Mouse (Mus musculus) CH12.LX (cell line): ENCODE results near the gene Fgf9.

Source experiments
- CHD2 ChIP-seq: IDR thresholded peaks from 2 replicates; pipeline ENCODE4 v1.6.1; 2011; ENCODE audit warnings: low read length, improper control_type of control experiment
- CTCF ChIP-seq, 2 experiments: IDR thresholded peaks in 1 of 2; conservative IDR thresholded peaks in 1 of 2; 2 replicates each; pipeline ENCODE4 v1.5.1; 2011 to 2012; ENCODE audit warnings: low read depth in 2 of 2, low read length in 2 of 2, improper control_type of control experiment in 1 of 2, inconsistent platforms in 1 of 2, mild to moderate bottlenecking in 1 of 2, moderate library complexity in 1 of 2
- GABPA ChIP-seq: IDR thresholded peaks from 2 replicates; pipeline ENCODE4 v1.6.1; 2012; ENCODE audit warnings: low read depth, low read length, improper control_type of control experiment, inconsistent platforms; ENCODE audit not compliant: insufficient replicate concordance
- POLR2A ChIP-seq: IDR thresholded peaks from 2 replicates; pipeline ENCODE4 v1.6.1; 2011; ENCODE audit warnings: low read depth, mild to moderate bottlenecking, improper control_type of control experiment, low read length

DNA sequence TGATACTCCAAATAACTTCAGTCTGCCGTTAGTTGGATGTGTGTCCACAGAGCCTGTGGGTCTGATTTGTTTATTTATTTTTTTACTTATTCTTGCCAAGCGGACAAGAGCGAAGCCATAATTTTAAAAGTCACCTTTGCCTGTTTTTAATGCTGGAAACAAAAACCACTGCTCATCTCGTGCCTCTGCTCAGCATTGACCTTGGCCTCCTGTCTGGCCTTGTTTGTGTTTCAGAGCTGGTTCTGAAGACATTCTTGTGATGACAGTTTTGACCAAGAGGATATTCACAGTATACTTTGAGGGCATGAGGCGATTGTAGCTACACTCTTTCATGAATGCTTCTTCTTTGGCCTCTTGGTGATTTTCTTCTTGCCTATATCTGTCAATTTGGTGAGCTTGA is 35.2 kb downstream of the Fgf9 start:
- TF ChIP-seq CHD2 (no peak), CTCF (conservative IDR thresholded peaks at IDR 0.05 in 1 of 2, IDR thresholded peaks at IDR 0.05 in 1 of 2; ENCODE audit: low read depth in 2 of 2, low read length in 2 of 2) (no peak), POLR2A (no peak), GABPA (no peak)
